Mouse (Mus musculus) embryonic facial prominence, embryonic 10.5 days (tissue): ENCODE results near the gene Drp2. TPM values are rescaled to one million over a fixed set of nuclear protein-coding genes. Genes with fewer than 3 reads are reported as not detected.

Source experiments
- DNase-seq: peaks from one replicate; pipeline ENCODE4 v3.0.0-alpha.2; 2017; ENCODE audit warnings: low spot score
- H3K27ac ChIP-seq: fragments of 300-500 bp; sonication (generic); replicated peaks from 2 replicates; pipeline ENCODE4 v1.5.1; 2016; ENCODE audit warnings: mild to moderate bottlenecking
- H3K27me3 ChIP-seq: fragments of 300-500 bp; sonication (generic); replicated peaks from 2 replicates; pipeline ENCODE4 v1.6.1; 2016; ENCODE audit warnings: low read depth, mild to moderate bottlenecking; ENCODE audit not compliant: poor library complexity, severe bottlenecking
- H3K36me3 ChIP-seq: fragments of 300-500 bp; sonication (generic); replicated peaks from 2 replicates; pipeline ENCODE4 v1.6.1; 2016; ENCODE audit warnings: mild to moderate bottlenecking, moderate library complexity
- H3K4me1 ChIP-seq: fragments of 300-500 bp; sonication (generic); 2 replicates; pipeline ENCODE4 v1.6.1; 2016
- H3K4me3 ChIP-seq: fragments of 300-500 bp; sonication (generic); 2 replicates; pipeline ENCODE4 v1.5.1; 2016; ENCODE audit warnings: mild to moderate bottlenecking, moderate library complexity
- H3K9me3 ChIP-seq: fragments of 300-500 bp; sonication (generic); 2 replicates; pipeline ENCODE4 v1.6.1; 2016; ENCODE audit warnings: mild to moderate bottlenecking
- WGBS: fragments of 180-500 bp; shearing (Covaris S2); methylation state at CpG from one replicate; pipeline ENCODE4 v1.1.7; 2016; 5-methylcytosine and 5-hydroxymethylcytosine counted together
- polyA plus RNA-seq: library from polyadenylated mRNA; unstranded; fragments of >200 nt; fragmentation: Nextera tagmentation; extraction: Ambion mirVana; gene quantifications from 2 replicates; pipeline ENCODE4 v1.2.1, GENCODE M21; 2016

Gene Drp2
- polyA plus RNA-seq, result 1.4 and 1.8 TPM in 2 replicates

GRCm38 (mm10) chrX:134403863-134404583, at the start of gene Drp2:
Gene Drp2, plus strand, starts transcription at chrX:134404551.
- DNase-seq, result peak; percentile 30
- no peaks in the 10 kb centered on the region for H3K36me3 ChIP-seq
- peak within 1 kb of the TSS; percentile 52 for H3K4me3 ChIP-seq
- H3K4me1 ChIP-seq, result 0 out of 2 replicates have a peak, but pooled peaks cover 2% of the 10 kb centered on the region
- peaks cover 61% of the 10 kb centered on the region for H3K27me3 ChIP-seq
- H3K9me3 ChIP-seq, result no peaks in the 10 kb centered on the region
- H3K27ac ChIP-seq, result peak within 1 kb of the TSS; percentile 59
- WGBS, result 24% methylated on average over 15 of the region's 15 CpGs

GRCm38 (mm10) chrX:134359336-134359735, 45.0 kb upstream of the Drp2 start:
- Histone ChIP-seq H3K27ac (no peak overlapping the region), H3K4me3 (no peak overlapping the region), H3K36me3 (peaks cover 20% of the 10 kb centered on the region), H3K27me3 (peaks cover 10% of the 10 kb centered on the region), H3K9me3 (no peaks in the 10 kb centered on the region), H3K4me1 (no peaks in the 10 kb centered on the region)
- DNase-seq, result no peak
- 83% methylated on average over 4 of the region's 4 CpGs for WGBS

GRCm38 (mm10) chrX:134362156-134362555, 42.2 kb upstream of the Drp2 start:
- peaks cover 20% of the 10 kb centered on the region for H3K36me3 ChIP-seq
- peaks cover 11% of the 10 kb centered on the region for H3K27me3 ChIP-seq
- no peaks in the 10 kb centered on the region for H3K4me1 ChIP-seq
- DNase-seq, result no peak
- H3K4me3 ChIP-seq, result no peak overlapping the region
- H3K9me3 ChIP-seq, result no peaks in the 10 kb centered on the region
- no peak overlapping the region for H3K27ac ChIP-seq
- WGBS, result 91% methylated on average over 4 of the region's 4 CpGs

GRCm38 (mm10) chrX:134365421-134365820, 38.9 kb upstream of the Drp2 start:
- H3K27ac ChIP-seq, result no peak overlapping the region
- H3K4me3 ChIP-seq, result no peak overlapping the region
- DNase-seq, result no peak
- H3K4me1 ChIP-seq, result no peaks in the 10 kb centered on the region
- H3K9me3 ChIP-seq, result no peaks in the 10 kb centered on the region
- H3K27me3 ChIP-seq, result peaks cover 9% of the 10 kb centered on the region
- H3K36me3 ChIP-seq, result peaks cover 25% of the 10 kb centered on the region
- 71% methylated on average over 1 of the region's 1 CpGs for WGBS

- H3K4me1 ChIP-seq, result no peaks in the 10 kb centered on the region
- 86% methylated on average over 3 of the region's 3 CpGs for WGBS
These were observed 37.8 kb upstream of the Drp2 start for GRCm38 (mm10) chrX:134366547-134366946.

GRCm38 (mm10) chrX:134371279-134371678, 33.1 kb upstream of the Drp2 start:
- Histone ChIP-seq H3K27ac (no peak overlapping the region), H3K4me1 (no peaks in the 10 kb centered on the region), H3K9me3 (no peaks in the 10 kb centered on the region), H3K27me3 (peaks cover 17% of the 10 kb centered on the region), H3K36me3 (peaks cover 5% of the 10 kb centered on the region; the same call in 1 of the 2 replicates), H3K4me3 (no peak overlapping the region)
- WGBS, result 9% methylated on average over 2 of the region's 2 CpGs
- DNase-seq, result no peak

More at GRCm38 (mm10) chrX:134366547-134366946, 37.8 kb upstream of the Drp2 start:
- peaks cover 25% of the 10 kb centered on the region for H3K36me3 ChIP-seq
- H3K4me3 ChIP-seq, result no peak overlapping the region
- DNase-seq, result no peak
- H3K9me3 ChIP-seq, result no peaks in the 10 kb centered on the region
- peaks cover 9% of the 10 kb centered on the region for H3K27me3 ChIP-seq
- no peak overlapping the region for H3K27ac ChIP-seq

GRCm38 (mm10) chrX:134374190-134374589, 30.2 kb upstream of the Drp2 start:
- no peak overlapping the region for H3K4me3 ChIP-seq
- no peak for DNase-seq
- peaks cover 2% of the 10 kb centered on the region; the same call in 1 of the 2 replicates for H3K36me3 ChIP-seq
- no peaks in the 10 kb centered on the region for H3K4me1 ChIP-seq
- H3K27ac ChIP-seq, result no peak overlapping the region
- 68% methylated on average over 1 of the region's 1 CpGs for WGBS
- peaks cover 17% of the 10 kb centered on the region; the same call in 1 of the 2 replicates for H3K27me3 ChIP-seq
- no peaks in the 10 kb centered on the region for H3K9me3 ChIP-seq

- Histone ChIP-seq H3K27ac (no peak overlapping the region), H3K4me1 (no peaks in the 10 kb centered on the region), H3K27me3 (peaks cover 21% of the 10 kb centered on the region), H3K9me3 (no peaks in the 10 kb centered on the region), H3K36me3 (no peaks in the 10 kb centered on the region), H3K4me3 (no peak overlapping the region)
- 90% methylated on average over 6 of the region's 6 CpGs for WGBS
- DNase-seq, result no peak
These were observed 19.5 kb upstream of the Drp2 start for GRCm38 (mm10) chrX:134384896-134385295.

- 73% methylated on average over 2 of the region's 2 CpGs for WGBS
- H3K27ac ChIP-seq, result no peak overlapping the region
- no peak overlapping the region for H3K4me3 ChIP-seq
- no peaks in the 10 kb centered on the region for H3K9me3 ChIP-seq
- no peak for DNase-seq
- peaks cover 44% of the 10 kb centered on the region for H3K27me3 ChIP-seq
- no peaks in the 10 kb centered on the region for H3K36me3 ChIP-seq
- H3K4me1 ChIP-seq, result 0 out of 2 replicates have a peak, but pooled peaks cover 2% of the 10 kb centered on the region
These were observed 5.4 kb upstream of the Drp2 start for GRCm38 (mm10) chrX:134398972-134399371.

GRCm38 (mm10) chrX:134404584-134404955, 219 bp downstream of the Drp2 start:
- H3K27me3 ChIP-seq, result peaks cover 63% of the 10 kb centered on the region
- H3K9me3 ChIP-seq, result no peaks in the 10 kb centered on the region
- DNase-seq, result peak; percentile 31
- H3K36me3 ChIP-seq, result no peaks in the 10 kb centered on the region
- 22% methylated on average over 12 of the region's 14 CpGs for WGBS
- H3K27ac ChIP-seq, result peak overlapping the region; percentile 59; the same call in 1 of the 2 replicates
- peak overlapping the region; percentile 52 for H3K4me3 ChIP-seq
- H3K4me1 ChIP-seq, result 0 out of 2 replicates have a peak, but pooled peaks cover 2% of the 10 kb centered on the region

- Histone ChIP-seq H3K27me3 (peaks cover 39% of the 10 kb centered on the region), H3K9me3 (no peaks in the 10 kb centered on the region), H3K4me3 (no peak overlapping the region)
These were observed 5.1 kb downstream of the Drp2 start for GRCm38 (mm10) chrX:134409354-134409900.

GRCm38 (mm10) chrX:134412096-134412495, 7.7 kb downstream of the Drp2 start:
- Histone ChIP-seq H3K4me3 (no peak overlapping the region), H3K27me3 (peaks cover 17% of the 10 kb centered on the region), H3K36me3 (no peaks in the 10 kb centered on the region), H3K9me3 (no peaks in the 10 kb centered on the region), H3K4me1 (no peaks in the 10 kb centered on the region), H3K27ac (no peak overlapping the region)
- DNase-seq, result no peak
- 91% methylated on average over 1 of the region's 1 CpGs for WGBS

More at GRCm38 (mm10) chrX:134409354-134409900, 5.1 kb downstream of the Drp2 start:
- no peaks in the 10 kb centered on the region for H3K4me1 ChIP-seq
- WGBS, result 89% methylated on average over 6 of the region's 6 CpGs
- no peak overlapping the region for H3K27ac ChIP-seq
- no peaks in the 10 kb centered on the region for H3K36me3 ChIP-seq
- no peak for DNase-seq

- H3K27ac ChIP-seq, result no peak overlapping the region
- H3K9me3 ChIP-seq, result no peaks in the 10 kb centered on the region
- H3K4me1 ChIP-seq, result no peaks in the 10 kb centered on the region
- no peak overlapping the region for H3K4me3 ChIP-seq
- 92% methylated on average over 5 of the region's 5 CpGs for WGBS
- H3K27me3 ChIP-seq, result peaks cover 9% of the 10 kb centered on the region
- no peaks in the 10 kb centered on the region for H3K36me3 ChIP-seq
- no peak for DNase-seq
These were observed 15.7 kb downstream of the Drp2 start for GRCm38 (mm10) chrX:134420097-134420496.
